In genomic region chr6:128227438-128228017, GRCm38 (mm10) we compare ENCODE assay signal across 9 mouse cellular contexts.
A peak's percentile ranks its signal among the peaks of the same experiment; 100 is the strongest.
DNase-seq lines count a peak whose midpoint lies in the region; ATAC-seq and TF ChIP-seq lines count a peak whose summit lies in the region.
"Had no signal": no experiment of that assay in that cellular context is flagged by ENCODE, and none has a peak within 500 bp of the region (broad histone marks: within the 10 kb centered on the region; RNA-seq: fewer than 3 reads in every experiment).

No protein-coding gene starts in this region.

- ATAC-seq in hindbrain, embryonic 15.5 days (ENCODE audit: low FRiP score, low read depth) = peak; percentile 72
- no peak for ATAC-seq in limb, embryonic 11.5 days (ENCODE audit: insufficient number of reproducible peaks, low FRiP score, low TSS enrichment, low read depth)
- peak; percentile 66 for ATAC-seq in midbrain, postnatal 0 days (ENCODE audit: low FRiP score)
- no peak for ATAC-seq in activated CD4-positive, CD25-positive, alpha-beta regulatory T cell, adult 4 months

- H3K27me3 ChIP-seq in hindbrain, embryonic 15.5 days = no peaks in the 10 kb centered on the region
- H3K27me3 ChIP-seq in limb, embryonic 11.5 days (ENCODE audit: control insufficient read depth, insufficient read depth, low read length) = no peaks in the 10 kb centered on the region
- H3K27me3 ChIP-seq in midbrain, postnatal 0 days (ENCODE audit: insufficient read depth, low read length) = no peaks in the 10 kb centered on the region

- no peaks in the 10 kb centered on the region for H3K4me1 ChIP-seq in hindbrain, embryonic 15.5 days (replicated peaks)
- H3K4me1 ChIP-seq in limb, embryonic 11.5 days (ENCODE audit: control insufficient read depth, insufficient read depth, low read length) = no peaks in the 10 kb centered on the region
- H3K4me1 ChIP-seq in midbrain, postnatal 0 days (ENCODE audit: insufficient read depth, low read length) = no peaks in the 10 kb centered on the region

- H3K9me3 ChIP-seq in hindbrain, embryonic 15.5 days = no peaks in the 10 kb centered on the region
- no peaks in the 10 kb centered on the region for H3K9me3 ChIP-seq in limb, embryonic 11.5 days (ENCODE audit: control insufficient read depth, low read length)
- H3K9me3 ChIP-seq in midbrain, postnatal 0 days (ENCODE audit: low read length) = no peaks in the 10 kb centered on the region

- no peaks in the 10 kb centered on the region for H3K36me3 ChIP-seq in hindbrain, embryonic 15.5 days
- no peaks in the 10 kb centered on the region for H3K36me3 ChIP-seq in limb, embryonic 11.5 days (ENCODE audit: control insufficient read depth, insufficient read depth, low read length)
- no peaks in the 10 kb centered on the region for H3K36me3 ChIP-seq in midbrain, postnatal 0 days (ENCODE audit: insufficient read depth, low read length)

- DNase-seq in adrenal gland, postnatal 14 days = peak; percentile 50
- no peak for DNase-seq in adrenal gland, postnatal 25 days
- peak; percentile 19 for DNase-seq in thymus, postnatal 0 days (ENCODE audit: low spot score)
- no peak for DNase-seq in thymus, postnatal 10 days (ENCODE audit: low spot score in 2 of 2)
- peak; percentile 58 for DNase-seq in limb, embryonic 11.5 days (ENCODE audit: low spot score)
- DNase-seq in midbrain, postnatal 0 days (ENCODE audit: low spot score) = peak; percentile 61

- H3K9ac ChIP-seq in hindbrain, embryonic 15.5 days = no peak overlapping the region
- H3K9ac ChIP-seq in limb, embryonic 11.5 days (ENCODE audit: low read length) = no peak overlapping the region
- no peak overlapping the region for H3K9ac ChIP-seq in midbrain, postnatal 0 days (replicated peaks; ENCODE audit: low read length, poor library complexity, severe bottlenecking)

- TF ChIP-seq CTCF in midbrain, postnatal 0 days (IDR thresholded peaks at IDR 0.05) = peak; percentile 61

- H3K4me3 ChIP-seq in hindbrain, embryonic 15.5 days = no peak overlapping the region
- no peak overlapping the region for H3K4me3 ChIP-seq in limb, embryonic 11.5 days (ENCODE audit: low read depth, low read length)
- no peak overlapping the region for H3K4me3 ChIP-seq in midbrain, postnatal 0 days (ENCODE audit: low read depth, low read length)

- 21% methylated on average over 8 of the region's 8 CpGs for WGBS in hindbrain, embryonic 15.5 days
- WGBS in limb, embryonic 11.5 days = 26% methylated on average over 8 of the region's 8 CpGs
- WGBS in midbrain, postnatal 0 days = 17% methylated on average over 8 of the region's 8 CpGs

- H3K4me2 ChIP-seq in hindbrain, embryonic 15.5 days = peak overlapping the region; percentile 29; the same call in 1 of the 2 replicates
- no peak overlapping the region for H3K4me2 ChIP-seq in limb, embryonic 11.5 days (ENCODE audit: low read depth, severe bottlenecking)
- 0 out of 2 replicates have a peak overlapping the region, but pooled peaks have one; percentile 6 for H3K4me2 ChIP-seq in midbrain, postnatal 0 days (ENCODE audit: low read depth, low read length, poor library complexity, severe bottlenecking)

- H3K27ac ChIP-seq in hindbrain, embryonic 15.5 days (replicated peaks) = no peak overlapping the region
- H3K27ac ChIP-seq in limb, embryonic 11.5 days (replicated peaks; ENCODE audit: low read depth, low read length) = no peak overlapping the region
- no peak overlapping the region for H3K27ac ChIP-seq in midbrain, postnatal 0 days (ENCODE audit: low read depth, low read length)
- H3K27ac ChIP-seq: macrophage had no signal

Comparison
In these comparisons a context has a peak if more than half of its experiments do, and no peak if none do; other contexts are left out.
1. DNase-seq: peak in adrenal gland, postnatal 14 days (single experiment), thymus, postnatal 0 days (single experiment), limb, embryonic 11.5 days (single experiment) and midbrain, postnatal 0 days (single experiment); none in adrenal gland, postnatal 25 days (single experiment) and thymus, postnatal 10 days (0 of 2).
2. ATAC-seq: peak in hindbrain, embryonic 15.5 days (single experiment) and midbrain, postnatal 0 days (single experiment); none in limb, embryonic 11.5 days (single experiment) and activated CD4-positive, CD25-positive, alpha-beta regulatory T cell, adult 4 months (single experiment).